Mouse (Mus musculus) C2C12 (cell line): ENCODE measurements at regions not wholly inside any gene's neighbourhood (a gene's known extent, or its start where the extent isn't known, plus 50 kb on each side); places are given as distances from the start of the nearest gene placed in this dataset.

ENCODE experiments used
- CEBPB ChIP-seq: IDR thresholded peaks from one replicate; pipeline ENCODE4 v1.6.1; 2011; ENCODE audit warnings: low read depth, mild to moderate bottlenecking, control low read depth, moderate library complexity
- CTCF ChIP-seq: IDR thresholded peaks from one replicate; pipeline ENCODE4 v1.5.1; 2011; ENCODE audit not compliant: control insufficient read depth, insufficient read depth, insufficient read length
- FOSL1 ChIP-seq: IDR thresholded peaks from one replicate; pipeline ENCODE4 v1.8.0; 2011; ENCODE audit warnings: mild to moderate bottlenecking, low read length; ENCODE audit not compliant: poor library complexity, insufficient read depth, severe bottlenecking
- MAX ChIP-seq: IDR thresholded peaks from one replicate; pipeline ENCODE4 v1.6.1; 2011; ENCODE audit warnings: mild to moderate bottlenecking, control low read depth
- MYOD1 ChIP-seq: IDR thresholded peaks from one replicate; pipeline ENCODE4 v1.6.1; 2011; ENCODE audit warnings: low read depth; ENCODE audit not compliant: control insufficient read depth, insufficient read length
- MYOG ChIP-seq: IDR thresholded peaks from one replicate; pipeline ENCODE4 v1.6.1; 2011; ENCODE audit not compliant: control insufficient read depth, insufficient read length; ENCODE audit errors: extremely low read depth
- USF1 ChIP-seq: IDR thresholded peaks from one replicate; pipeline ENCODE4 v1.6.1; 2011; ENCODE audit warnings: low read depth, mild to moderate bottlenecking, control low read depth, moderate library complexity

DNA sequence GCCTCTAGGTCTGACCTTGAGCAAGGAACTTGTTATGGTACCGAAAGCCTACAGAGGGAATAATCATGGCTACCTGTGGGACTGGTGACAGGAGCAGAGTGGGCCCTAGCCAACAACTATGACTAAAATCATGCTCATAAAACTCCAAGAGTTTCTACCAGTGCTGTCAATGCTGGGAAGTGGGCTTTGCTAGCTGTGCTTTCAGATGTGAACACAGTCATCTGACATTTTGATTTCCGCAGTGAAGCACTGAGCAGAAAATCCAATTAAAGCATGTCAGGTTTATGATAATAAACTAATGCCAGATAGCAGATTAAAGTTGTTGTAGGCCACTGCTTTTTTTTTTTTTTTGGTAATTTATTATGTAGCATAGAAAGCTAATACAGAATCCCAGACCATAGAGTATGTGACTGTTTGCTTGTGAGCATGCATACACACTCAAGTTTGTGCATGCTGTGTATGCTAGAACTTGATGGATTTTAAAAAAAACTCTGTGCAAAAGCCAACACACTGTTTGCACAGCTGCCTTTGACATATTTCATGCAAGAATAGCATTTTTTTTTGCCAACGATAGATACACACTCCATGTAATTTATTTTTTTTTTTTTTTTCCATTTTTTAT lies 138.0 kb upstream of the Usp25 start:
- TF ChIP-seq CTCF (no peak), USF1 (no peak), MAX (no peak), MYOG (no peak), CEBPB (no peak), FOSL1 (no peak), MYOD1 (no peak)
